Mouse (Mus musculus): Measurements from ENCODE around the gene Trmo.

- no peak for TF ChIP-seq CTCF (IDR thresholded peaks at IDR 0.05; ENCODE audit: borderline replicate concordance, insufficient read depth, low read length)
- no peak for TF ChIP-seq POLR2A (IDR thresholded peaks at IDR 0.05; ENCODE audit: low read depth, low read length)
These were observed 9.6 kb upstream of the Trmo start for GRCm38 (mm10) chr4:46398839-46399238.
